ENCODE assay signal across 34 mouse cellular contexts in genomic region chr6:25429047-25429446, GRCm38 (mm10).
"Had no signal": no experiment of that assay in that cellular context is flagged by ENCODE, and none has a peak within 500 bp of the region (broad histone marks: within the 10 kb centered on the region; RNA-seq: fewer than 3 reads in every experiment).

No protein-coding gene starts in this region.

- H3K9ac ChIP-seq: heart, embryonic 12.5 days; heart, embryonic 13.5 days; heart, embryonic 15.5 days; hindbrain, embryonic 12.5 days; hindbrain, embryonic 13.5 days; hindbrain, embryonic 14.5 days; hindbrain, embryonic 15.5 days; intestine, embryonic 15.5 days; kidney, embryonic 15.5 days had no signal

- H3K36me3 ChIP-seq: heart, embryonic 10.5 days; heart, embryonic 12.5 days; heart, embryonic 13.5 days; heart, embryonic 15.5 days; hindbrain, embryonic 10.5 days; hindbrain, embryonic 12.5 days; hindbrain, embryonic 13.5 days; hindbrain, embryonic 15.5 days; intestine, embryonic 15.5 days; kidney, embryonic 15.5 days had no signal

- H3K4me2 ChIP-seq: heart, embryonic 11.5 days; heart, embryonic 12.5 days; heart, embryonic 13.5 days; heart, embryonic 15.5 days; hindbrain, embryonic 12.5 days; hindbrain, embryonic 13.5 days; hindbrain, embryonic 14.5 days; hindbrain, embryonic 15.5 days; intestine, embryonic 15.5 days; kidney, embryonic 15.5 days had no signal

- ATAC-seq: hindbrain, embryonic 16.5 days; hindbrain, postnatal 0 days; inflammation-experienced regulatory T-cells, adult 6 months; intestine, embryonic 15.5 days; intestine, embryonic 16.5 days; intestine, postnatal 0 days had no signal

- DNase-seq: heart, postnatal 10 days; heart, postnatal 14 days; heart, postnatal 36 days; heart, postnatal 4 days; kidney, adult 18-20 months; kidney, adult 2 months; kidney, adult 8-10 months; kidney, adult 9 months; kidney, postnatal 10 days; kidney, postnatal 14 days; kidney, postnatal 25 days; kidney, postnatal 36 days; kidney, postnatal 4 days; layer of hippocampus, adult 9-11 months; layer of hippocampus, postnatal 36 days had no signal

- H3K4me1 ChIP-seq: heart, embryonic 10.5 days; heart, embryonic 12.5 days; heart, embryonic 13.5 days; heart, embryonic 15.5 days; hindbrain, embryonic 10.5 days; hindbrain, embryonic 12.5 days; hindbrain, embryonic 13.5 days; hindbrain, embryonic 15.5 days; intestine, embryonic 15.5 days; kidney, embryonic 15.5 days had no signal

- H3K9me3 ChIP-seq: heart, embryonic 13.5 days; heart, embryonic 15.5 days; hindbrain, embryonic 10.5 days; hindbrain, embryonic 12.5 days; hindbrain, embryonic 13.5 days; hindbrain, embryonic 15.5 days; intestine, embryonic 15.5 days; kidney, embryonic 15.5 days had no signal

- H3K27ac ChIP-seq: heart, embryonic 10.5 days; heart, embryonic 13.5 days; heart, embryonic 15.5 days; hindbrain, embryonic 10.5 days; hindbrain, embryonic 12.5 days; hindbrain, embryonic 13.5 days; hindbrain, embryonic 14.5 days; hindbrain, embryonic 15.5 days; hindbrain, postnatal 0 days; intestine, embryonic 15.5 days; kidney, embryonic 15.5 days; layer of hippocampus, adult 2 months; left cerebral cortex, adult 2 months had no signal

- H3K4me3 ChIP-seq: heart, embryonic 10.5 days; heart, embryonic 12.5 days; heart, embryonic 13.5 days; heart, embryonic 15.5 days; hindbrain, embryonic 10.5 days; hindbrain, embryonic 12.5 days; hindbrain, embryonic 13.5 days; hindbrain, embryonic 15.5 days; intestine, embryonic 15.5 days; kidney, embryonic 15.5 days; layer of hippocampus, adult 2 months; left cerebral cortex, adult 2 months had no signal

- H3K27me3 ChIP-seq: heart, embryonic 12.5 days; heart, embryonic 13.5 days; heart, embryonic 15.5 days; hindbrain, embryonic 12.5 days; hindbrain, embryonic 13.5 days; hindbrain, embryonic 15.5 days; intestine, embryonic 15.5 days; kidney, embryonic 15.5 days had no signal
